ENCODE assay signal across 8 mouse cellular contexts in genomic region chr2:75590175-75590574, GRCm38 (mm10).
DNase-seq lines count a peak whose midpoint lies in the region; ATAC-seq and TF ChIP-seq lines count a peak whose summit lies in the region.

No protein-coding gene starts in this region.

- no peaks in the 10 kb centered on the region for H3K4me1 ChIP-seq in bone marrow, adult 2 months (ENCODE audit: control insufficient read depth, insufficient read depth, low read length)
- H3K4me1 ChIP-seq in embryonic facial prominence, embryonic 15.5 days = peaks cover 8% of the 10 kb centered on the region
- H3K4me1 ChIP-seq in heart, embryonic 10.5 days = peaks cover 20% of the 10 kb centered on the region
- H3K4me1 ChIP-seq in kidney, embryonic 14.5 days (ENCODE audit: control insufficient read depth, insufficient read depth, low read length) = peaks cover 7% of the 10 kb centered on the region
- H3K4me1 ChIP-seq in limb, embryonic 15.5 days = peaks cover 9% of the 10 kb centered on the region
- no peaks in the 10 kb centered on the region for H3K4me1 ChIP-seq in midbrain, postnatal 0 days (ENCODE audit: insufficient read depth, low read length)
- H3K4me1 ChIP-seq in spleen, adult 2 months (ENCODE audit: control insufficient read depth, insufficient read depth, insufficient read length) = peaks cover 2% of the 10 kb centered on the region; the same call in 1 of the 2 replicates

- no peaks in the 10 kb centered on the region for H3K36me3 ChIP-seq in embryonic facial prominence, embryonic 15.5 days
- H3K36me3 ChIP-seq in heart, embryonic 10.5 days = no peaks in the 10 kb centered on the region
- H3K36me3 ChIP-seq in kidney, embryonic 14.5 days (ENCODE audit: control insufficient read depth, insufficient read depth, low read length) = no peaks in the 10 kb centered on the region
- H3K36me3 ChIP-seq in limb, embryonic 15.5 days = no peaks in the 10 kb centered on the region
- no peaks in the 10 kb centered on the region for H3K36me3 ChIP-seq in midbrain, postnatal 0 days (ENCODE audit: insufficient read depth, low read length)
- H3K36me3 ChIP-seq in spleen, adult 2 months (ENCODE audit: control insufficient read depth, insufficient read depth, low read length) = no peaks in the 10 kb centered on the region

- peak; percentile 91 to 92 for DNase-seq in B cell, adult 2 months
- peak; percentile 93 for DNase-seq in heart, embryonic 10.5 days (ENCODE audit: low spot score)
- DNase-seq in midbrain, postnatal 0 days (ENCODE audit: low spot score) = peak; percentile 92
- peak; percentile 60 to 78 for DNase-seq in spleen, adult 2 months (ENCODE audit: low read depth in 1 of 2, low spot score in 2 of 2)

- 2% methylated on average over 10 of the region's 10 CpGs for WGBS in bone marrow, adult 2 months
- WGBS in embryonic facial prominence, embryonic 15.5 days = 6% methylated on average over 10 of the region's 10 CpGs
- WGBS in heart, embryonic 10.5 days = 4% methylated on average over 10 of the region's 10 CpGs
- WGBS in kidney, embryonic 14.5 days = 6% methylated on average over 10 of the region's 10 CpGs
- WGBS in limb, embryonic 15.5 days = 6% methylated on average over 10 of the region's 10 CpGs
- WGBS in midbrain, postnatal 0 days = 7% methylated on average over 10 of the region's 10 CpGs
- 4% methylated on average over 10 of the region's 10 CpGs for WGBS in spleen, adult 2 months

- ATAC-seq in embryonic facial prominence, embryonic 15.5 days (ENCODE audit: insufficient number of reproducible peaks, low FRiP score, low TSS enrichment, low read depth) = 0 out of 2 replicates have a peak, but pooled peaks have one; percentile 24
- ATAC-seq in kidney, embryonic 14.5 days (ENCODE audit: low FRiP score, low TSS enrichment) = peak; percentile 79
- ATAC-seq in limb, embryonic 15.5 days (ENCODE audit: insufficient number of reproducible peaks, low FRiP score, low TSS enrichment, low read depth) = no peak
- ATAC-seq in midbrain, postnatal 0 days (ENCODE audit: low FRiP score) = no peak

- no peak for TF ChIP-seq POLR2A in bone marrow, adult 2 months (IDR thresholded peaks at IDR 0.05; ENCODE audit: borderline replicate concordance, control insufficient read depth, low read depth, low read length)
- no peak for TF ChIP-seq POLR2A in spleen, adult 2 months (IDR thresholded peaks at IDR 0.05; ENCODE audit: low read depth, low read length)

- peak overlapping the region; percentile 44; the same call in 1 of the 2 replicates for H3K4me2 ChIP-seq in embryonic facial prominence, embryonic 15.5 days (replicated peaks)
- H3K4me2 ChIP-seq in kidney, embryonic 14.5 days (replicated peaks; ENCODE audit: low read depth, low read length) = peak overlapping the region; percentile 43
- H3K4me2 ChIP-seq in limb, embryonic 15.5 days = peak overlapping the region; percentile 38; the same call in 1 of the 2 replicates
- H3K4me2 ChIP-seq in midbrain, postnatal 0 days (ENCODE audit: low read depth, low read length, poor library complexity, severe bottlenecking) = peak overlapping the region; percentile 39; the same call in 1 of the 2 replicates

- no peak overlapping the region for H3K4me3 ChIP-seq in bone marrow, adult 2 months (replicated peaks; ENCODE audit: control insufficient read depth, low read depth, low read length)
- H3K4me3 ChIP-seq in embryonic facial prominence, embryonic 15.5 days (replicated peaks) = no peak overlapping the region
- H3K4me3 ChIP-seq in heart, embryonic 10.5 days = peak overlapping the region; percentile 55
- peak overlapping the region; percentile 14; the same call in 1 of the 2 replicates for H3K4me3 ChIP-seq in kidney, embryonic 14.5 days (ENCODE audit: low read length)
- H3K4me3 ChIP-seq in limb, embryonic 15.5 days = no peak overlapping the region
- H3K4me3 ChIP-seq in midbrain, postnatal 0 days (ENCODE audit: low read depth, low read length) = no peak overlapping the region
- no peak overlapping the region for H3K4me3 ChIP-seq in spleen, adult 2 months (ENCODE audit: extremely low read depth, insufficient read depth, insufficient read length)

- no peak overlapping the region for H3K9ac ChIP-seq in embryonic facial prominence, embryonic 15.5 days
- H3K9ac ChIP-seq in kidney, embryonic 14.5 days (ENCODE audit: low read depth, low read length) = no peak overlapping the region
- H3K9ac ChIP-seq in limb, embryonic 15.5 days = no peak overlapping the region
- no peak overlapping the region for H3K9ac ChIP-seq in midbrain, postnatal 0 days (replicated peaks; ENCODE audit: low read length, poor library complexity, severe bottlenecking)

- H3K9me3 ChIP-seq in embryonic facial prominence, embryonic 15.5 days (replicated peaks) = no peaks in the 10 kb centered on the region
- no peaks in the 10 kb centered on the region for H3K9me3 ChIP-seq in heart, embryonic 10.5 days
- H3K9me3 ChIP-seq in kidney, embryonic 14.5 days (ENCODE audit: control insufficient read depth, low read length) = no peaks in the 10 kb centered on the region
- no peaks in the 10 kb centered on the region for H3K9me3 ChIP-seq in limb, embryonic 15.5 days
- no peaks in the 10 kb centered on the region for H3K9me3 ChIP-seq in midbrain, postnatal 0 days (ENCODE audit: low read length)

- H3K27me3 ChIP-seq in embryonic facial prominence, embryonic 15.5 days = peaks cover 30% of the 10 kb centered on the region
- H3K27me3 ChIP-seq in heart, embryonic 10.5 days (ENCODE audit: insufficient read depth, poor library complexity, severe bottlenecking) = peaks cover 18% of the 10 kb centered on the region; the same call in 1 of the 2 replicates
- H3K27me3 ChIP-seq in kidney, embryonic 14.5 days (ENCODE audit: control insufficient read depth, insufficient read depth, low read length) = no peaks in the 10 kb centered on the region
- peaks cover 44% of the 10 kb centered on the region for H3K27me3 ChIP-seq in limb, embryonic 15.5 days
- peaks cover 13% of the 10 kb centered on the region for H3K27me3 ChIP-seq in midbrain, postnatal 0 days (ENCODE audit: insufficient read depth, low read length)
- H3K27me3 ChIP-seq in spleen, adult 2 months (ENCODE audit: control insufficient read depth, insufficient read depth, low read length) = no peaks in the 10 kb centered on the region; the same call in none of the 2 replicates

- no peak overlapping the region for H3K27ac ChIP-seq in bone marrow, adult 2 months (ENCODE audit: control insufficient read depth, insufficient read depth, low read depth, low read length, poor library complexity)
- no peak overlapping the region for H3K27ac ChIP-seq in embryonic facial prominence, embryonic 15.5 days (replicated peaks)
- no peak overlapping the region for H3K27ac ChIP-seq in heart, embryonic 10.5 days
- H3K27ac ChIP-seq in kidney, embryonic 14.5 days (ENCODE audit: low read depth, low read length) = 0 out of 2 replicates have a peak overlapping the region, but pooled peaks have one; percentile 24
- no peak overlapping the region for H3K27ac ChIP-seq in limb, embryonic 15.5 days
- H3K27ac ChIP-seq in midbrain, postnatal 0 days (ENCODE audit: low read depth, low read length) = no peak overlapping the region
- no peak overlapping the region for H3K27ac ChIP-seq in spleen, adult 2 months (ENCODE audit: insufficient read depth, low read length)

- TF ChIP-seq CTCF in bone marrow, adult 2 months (IDR thresholded peaks at IDR 0.05; ENCODE audit: control insufficient read depth, insufficient read depth, low read length) = peak; percentile 96
- TF ChIP-seq CTCF in midbrain, postnatal 0 days (IDR thresholded peaks at IDR 0.05) = peak; percentile 95
- TF ChIP-seq CTCF in spleen, adult 2 months (IDR thresholded peaks at IDR 0.05; ENCODE audit: extremely low read depth, insufficient read depth, insufficient read length, insufficient replicate concordance) = peak; percentile 89; the same call in 1 of the 2 replicates

Comparison
In these comparisons a context has a peak if more than half of its experiments do, and no peak if none do; other contexts are left out.
1. H3K4me3 ChIP-seq: peak in heart, embryonic 10.5 days (single experiment) and kidney, embryonic 14.5 days (single experiment); none in bone marrow, adult 2 months (single experiment), embryonic facial prominence, embryonic 15.5 days (single experiment), limb, embryonic 15.5 days (single experiment), midbrain, postnatal 0 days (single experiment) and spleen, adult 2 months (single experiment).
2. ATAC-seq: peak in embryonic facial prominence, embryonic 15.5 days (single experiment) and kidney, embryonic 14.5 days (single experiment); none in limb, embryonic 15.5 days (single experiment) and midbrain, postnatal 0 days (single experiment).
3. Peak in every context shown above with its lines, with median percentiles within 50 percentile points of each other: DNase-seq, CTCF ChIP-seq and H3K4me2 ChIP-seq.